Mouse (Mus musculus) CH12F3 (cell line): ENCODE measurements around the gene Plxna2.

Experiments used
- in situ Hi-C: fragments of 300-500 bp; cut with MboI; formaldehyde crosslinking; loops from 2 replicates; pipeline ENCODE4 v1.14.3; 2020; ENCODE audit warnings: low sequenced_read_pairs

Gene Plxna2

GRCm38 (mm10) chr1:194617918-194618317 lies at the start of gene Plxna2:
TSS of gene Plxna2 (plus strand) at chr1:194618218.
- in situ Hi-C loops: no loop called here

- in situ Hi-C loops: no loop called here
Measured at GRCm38 (mm10) chr1:194573870-194574269, 44.1 kb upstream of the Plxna2 start.

GRCm38 (mm10) chr1:194578270-194578669 lies 39.7 kb upstream of the Plxna2 start:
- in situ Hi-C loops: no loop called here

GRCm38 (mm10) chr1:194580539-194580938 lies 37.5 kb upstream of the Plxna2 start:
- in situ Hi-C loops: no loop called here

GRCm38 (mm10) chr1:194586670-194587069 lies 31.3 kb upstream of the Plxna2 start:
- in situ Hi-C loops: no loop called here

GRCm38 (mm10) chr1:194587532-194587931 lies 30.5 kb upstream of the Plxna2 start:
- in situ Hi-C loops: no loop called here

- in situ Hi-C loops: no loop called here
Measured at GRCm38 (mm10) chr1:194587956-194588668, 29.9 kb upstream of the Plxna2 start.

- in situ Hi-C loops: no loop called here
Measured at GRCm38 (mm10) chr1:194588711-194589451, 29.1 kb upstream of the Plxna2 start.

GRCm38 (mm10) chr1:194593155-194593554 lies 24.9 kb upstream of the Plxna2 start:
- in situ Hi-C loops: no loop called here

- in situ Hi-C loops: no loop called here
Measured at GRCm38 (mm10) chr1:194607406-194608261, 10.4 kb upstream of the Plxna2 start.

- in situ Hi-C loops: no loop called here
Measured at GRCm38 (mm10) chr1:194610516-194610915, 7.5 kb upstream of the Plxna2 start.

- in situ Hi-C loops: no loop called here
Measured at GRCm38 (mm10) chr1:194612628-194613027, 5.4 kb upstream of the Plxna2 start.

GRCm38 (mm10) chr1:194613271-194613834 lies 4.7 kb upstream of the Plxna2 start:
- in situ Hi-C loops: no loop called here

- in situ Hi-C loops: no loop called here
Measured at GRCm38 (mm10) chr1:194613923-194614830, 3.8 kb upstream of the Plxna2 start.

GRCm38 (mm10) chr1:194616136-194616535 lies 1.9 kb upstream of the Plxna2 start:
- in situ Hi-C loops: no loop called here

GRCm38 (mm10) chr1:194618841-194619311 lies 858 bp downstream of the Plxna2 start:
- in situ Hi-C loops: no loop called here

GRCm38 (mm10) chr1:194619353-194620244 lies 1.6 kb downstream of the Plxna2 start:
- in situ Hi-C loops: no loop called here

- in situ Hi-C loops: no loop called here
Measured at GRCm38 (mm10) chr1:194620245-194620991, 2.4 kb downstream of the Plxna2 start.
